Mouse (Mus musculus) limb, embryonic 15.5 days (tissue): Measurements from ENCODE around the gene Ap3s2. TPM values are rescaled to one million over a fixed set of nuclear protein-coding genes. Genes with fewer than 3 reads are reported as not detected.

Experiments
- ATAC-seq: fragments of 200-750 bp; cut with Nextera tagmentation; 2 replicates; pipeline ENCODE4 v1.8.0; 2017; ENCODE audit warnings: low read depth, moderate TSS enrichment; ENCODE audit not compliant: insufficient number of reproducible peaks, low FRiP score, low TSS enrichment
- H3K27ac ChIP-seq: fragments of 300-500 bp; sonication (generic); 2 replicates; pipeline ENCODE4 v1.5.1; 2015; ENCODE audit warnings: moderate library complexity, mild to moderate bottlenecking, inconsistent platforms
- H3K27me3 ChIP-seq: fragments of 300-500 bp; sonication (generic); 2 replicates; pipeline ENCODE4 v1.6.1; 2015; ENCODE audit warnings: inconsistent platforms
- H3K36me3 ChIP-seq: fragments of 300-500 bp; sonication (generic); 2 replicates; pipeline ENCODE4 v1.6.1; 2015; ENCODE audit warnings: inconsistent platforms
- H3K4me1 ChIP-seq: fragments of 300-500 bp; sonication (generic); 2 replicates; pipeline ENCODE4 v1.6.1; 2015; ENCODE audit warnings: inconsistent platforms
- H3K4me2 ChIP-seq: fragments of 300-500 bp; sonication (generic); 2 replicates; pipeline ENCODE4 v1.6.1; 2015; ENCODE audit warnings: mild to moderate bottlenecking, inconsistent platforms
- H3K4me3 ChIP-seq: fragments of 300-500 bp; sonication (generic); 2 replicates; pipeline ENCODE4 v1.5.1; 2015; ENCODE audit warnings: mild to moderate bottlenecking, inconsistent platforms
- H3K9ac ChIP-seq: fragments of 300-500 bp; sonication (generic); 2 replicates; pipeline ENCODE4 v1.6.1; 2015; ENCODE audit warnings: inconsistent platforms
- H3K9me3 ChIP-seq: fragments of 300-500 bp; sonication (generic); 2 replicates; pipeline ENCODE4 v1.6.1; 2016; ENCODE audit warnings: inconsistent platforms
- WGBS: fragments of 180-500 bp; shearing (Covaris S2); methylation state at CpG from one replicate; pipeline ENCODE4 v1.1.7; 2015; 5-methylcytosine and 5-hydroxymethylcytosine counted together
- microRNA-seq: library from miRNA; unstranded; fragments of <30 nt; microRNA quantifications from one replicate; pipeline ENCODE4, GENCODE M21; 2016
- polyA plus RNA-seq: library from polyadenylated mRNA; unstranded; fragments of >200 nt; fragmentation: Nextera tagmentation; extraction: Ambion mirVana; gene quantifications from 2 replicates; pipeline ENCODE4 v1.2.1, GENCODE M21; 2015

Gene Ap3s2
- polyA plus RNA-seq, 1 experiment from 2014 or later, result 25.7 TPM

- peaks cover 36% of the 10 kb centered on the region for H3K36me3 ChIP-seq
Observed at GRCm38 (mm10) chr7:79831145-79831544, 89.3 kb downstream of the Ap3s2 start.

GRCm38 (mm10) chr7:79828341-79828740 lies 92.1 kb downstream of the Ap3s2 start:
- H3K27ac ChIP-seq, result no peak overlapping the region
- 74% methylated on average over 3 of the region's 3 CpGs for WGBS
- peaks cover 41% of the 10 kb centered on the region for H3K36me3 ChIP-seq
- no peaks in the 10 kb centered on the region for H3K9me3 ChIP-seq
- no peaks in the 10 kb centered on the region for H3K27me3 ChIP-seq
- no peak overlapping the region for H3K4me3 ChIP-seq
- no peak for ATAC-seq
- H3K4me2 ChIP-seq, result no peak overlapping the region
- H3K9ac ChIP-seq, result no peak overlapping the region
- 0 out of 2 replicates have a peak, but pooled peaks cover 4% of the 10 kb centered on the region for H3K4me1 ChIP-seq

More at GRCm38 (mm10) chr7:79831145-79831544, 89.3 kb downstream of the Ap3s2 start:
- Histone ChIP-seq H3K9me3 (no peaks in the 10 kb centered on the region), H3K9ac (no peak overlapping the region), H3K4me2 (no peak overlapping the region), H3K27ac (peak overlapping the region; percentile 19; the same call in 1 of the 2 replicates), H3K27me3 (no peaks in the 10 kb centered on the region), H3K4me3 (no peak overlapping the region), H3K4me1 (0 out of 2 replicates have a peak, but pooled peaks cover 4% of the 10 kb centered on the region)
- WGBS, result 43% methylated on average over 6 of the region's 6 CpGs
- no peak for ATAC-seq

Small RNA genes lying within 50 kb of the gene (microRNA-seq; reads per million reads assigned to microRNA genes)
- gene Gm24541, result not detected

Other genes with a start within 250 kb of the Ap3s2 start
- gene Kif7, start 204.9 kb downstream of the Ap3s2 start, polyA plus RNA-seq, result 4.8 and 6.2 TPM in 2 replicates
- gene Plin1, start 187.7 kb downstream of the Ap3s2 start, polyA plus RNA-seq, result 0.26 TPM in 1 of 2 replicates, not detected in the other
- gene Pex11a, start 177.5 kb downstream of the Ap3s2 start, polyA plus RNA-seq, result 8.3 and 10.5 TPM in 2 replicates
- gene Wdr93, start 177.5 kb downstream of the Ap3s2 start, polyA plus RNA-seq, result 0.25 TPM in 1 of 2 replicates, not detected in the other
- gene Mesp1, start 126.9 kb downstream of the Ap3s2 start, polyA plus RNA-seq, result 0.15 TPM in 1 of 2 replicates, not detected in the other
- 0.83 and 0.90 TPM in 2 replicates for gene Mesp2, start 109.9 kb downstream of the Ap3s2 start, polyA plus RNA-seq
- gene Anpep, start 59.6 kb downstream of the Ap3s2 start, polyA plus RNA-seq, result 21.6 and 25.9 TPM in 2 replicates
- gene Arpin, start 14.7 kb upstream of the Ap3s2 start, polyA plus RNA-seq, result 26.3 and 28.3 TPM in 2 replicates
- 16.9 and 18.9 TPM in 2 replicates for gene Zfp710, start 104.2 kb upstream of the Ap3s2 start, polyA plus RNA-seq
- gene Idh2, start 194.7 kb upstream of the Ap3s2 start, polyA plus RNA-seq, result 546 and 644 TPM in 2 replicates